Mouse (Mus musculus) midbrain, postnatal 0 days (tissue): Measurements from ENCODE around the gene Dnajb5. TPM values are rescaled to one million over a fixed set of nuclear protein-coding genes. Genes with fewer than 3 reads are reported as not detected.

Experiments
- ATAC-seq: fragments of 200-750 bp; cut with Nextera tagmentation; 2 replicates; pipeline ENCODE4 v1.8.0; 2017; ENCODE audit warnings: moderate number of reproducible peaks, mild to moderate bottlenecking, moderate TSS enrichment, moderate library complexity; ENCODE audit not compliant: low FRiP score
- DNase-seq: peaks from one replicate; pipeline ENCODE4 v3.0.0-alpha.2; 2015; ENCODE audit warnings: low spot score
- H3K27ac ChIP-seq: fragments of 300-500 bp; sonication (generic); 2 replicates; pipeline ENCODE4 v1.5.1; 2014; ENCODE audit warnings: low read depth, mild to moderate bottlenecking, low read length, mixed read lengths
- H3K27me3 ChIP-seq: fragments of 300-500 bp; sonication (generic); 2 replicates; pipeline ENCODE4 v1.6.1; 2014; ENCODE audit warnings: low read length, control low read depth, mixed read lengths; ENCODE audit not compliant: insufficient read depth
- H3K36me3 ChIP-seq: fragments of 300-500 bp; sonication (generic); 2 replicates; pipeline ENCODE4 v1.6.1; 2014; ENCODE audit warnings: low read length, control low read depth, mixed read lengths; ENCODE audit not compliant: insufficient read depth
- H3K4me1 ChIP-seq: fragments of 300-500 bp; sonication (generic); 2 replicates; pipeline ENCODE4 v1.6.1; 2014; ENCODE audit warnings: mild to moderate bottlenecking, control low read depth, antibody characterized with exemption, low read length, mixed read lengths; ENCODE audit not compliant: insufficient read depth
- H3K4me2 ChIP-seq: fragments of 300-500 bp; sonication (generic); 2 replicates; pipeline ENCODE4 v1.6.1; 2014; ENCODE audit warnings: low read depth, mild to moderate bottlenecking, low read length, mixed read lengths; ENCODE audit not compliant: poor library complexity, severe bottlenecking
- H3K4me3 ChIP-seq: fragments of 300-500 bp; sonication (generic); 2 replicates; pipeline ENCODE4 v1.5.1; 2014; ENCODE audit warnings: low read depth, mild to moderate bottlenecking, low read length, moderate library complexity
- H3K9ac ChIP-seq: fragments of 300-500 bp; sonication (generic); replicated peaks from 2 replicates; pipeline ENCODE4 v1.6.1; 2014; ENCODE audit warnings: mild to moderate bottlenecking, low read length, moderate library complexity, mixed read lengths; ENCODE audit not compliant: poor library complexity, severe bottlenecking
- H3K9me3 ChIP-seq: fragments of 300-500 bp; sonication (generic); 2 replicates; pipeline ENCODE4 v1.6.1; 2016; ENCODE audit warnings: low read length, control low read depth
- CTCF ChIP-seq: IDR thresholded peaks from 2 replicates; pipeline ENCODE4 v1.5.1; 2016; ENCODE audit warnings: antibody characterized with exemption, mild to moderate bottlenecking
- WGBS: fragments of 180-500 bp; shearing (Covaris S2); extraction: QIAGEN DNeasy Blood & Tissue Kit; methylation state at CpG from one replicate; pipeline ENCODE4 v1.1.7; 2014; 5-methylcytosine and 5-hydroxymethylcytosine counted together
- polyA plus RNA-seq: library from polyadenylated mRNA; unstranded; fragments of >200 nt; fragmentation: Nextera tagmentation; extraction: Ambion mirVana; gene quantifications from 2 replicates; pipeline ENCODE4 v1.2.1, GENCODE M21; 2015
- total RNA-seq: library from RNA; depleted of rRNA; stranded (reverse); fragments of >200 nt; gene quantifications from 2 replicates; pipeline ENCODE4 v1.2.3, GENCODE M21; 2014

The Dnajb5 gene
- total and polyA plus RNA-seq, 2 experiments from 2014 or later = 37.9 to 109 TPM

DNA sequence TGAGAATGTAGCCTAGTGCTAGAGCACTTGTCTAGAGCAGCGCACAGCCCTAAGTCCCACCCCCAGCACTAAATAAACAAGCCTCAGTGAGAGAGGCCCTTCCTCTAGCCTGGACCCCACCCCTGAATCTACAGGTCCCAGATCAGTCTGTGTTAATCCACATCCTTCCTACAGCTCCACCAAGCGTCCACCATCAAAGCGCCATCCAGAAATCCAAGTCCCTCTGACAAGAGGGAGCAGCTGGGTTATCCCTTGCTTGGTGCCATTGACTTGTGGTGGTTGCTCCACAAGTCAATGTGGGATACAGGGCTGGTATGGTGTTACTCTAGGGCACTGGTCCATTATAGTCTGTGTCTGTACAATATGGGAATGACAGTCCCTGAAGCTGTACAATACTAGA lies 5.6 kb downstream of the Dnajb5 start:
- Histone ChIP-seq H3K9ac (no peak overlapping the region), H3K4me2 (no peak overlapping the region), H3K27me3 (no peaks in the 10 kb centered on the region), H3K9me3 (no peaks in the 10 kb centered on the region), H3K27ac (no peak overlapping the region), H3K4me3 (no peak overlapping the region), H3K4me1 (peaks cover 27% of the 10 kb centered on the region), H3K36me3 (peaks cover 31% of the 10 kb centered on the region)
- TF ChIP-seq CTCF = 0 out of 2 replicates have a peak, but pooled peaks have one; percentile 6
- 91% methylated on average over 3 of the region's 3 CpGs for WGBS
- no peak for DNase-seq
- no peak for ATAC-seq

DNA sequence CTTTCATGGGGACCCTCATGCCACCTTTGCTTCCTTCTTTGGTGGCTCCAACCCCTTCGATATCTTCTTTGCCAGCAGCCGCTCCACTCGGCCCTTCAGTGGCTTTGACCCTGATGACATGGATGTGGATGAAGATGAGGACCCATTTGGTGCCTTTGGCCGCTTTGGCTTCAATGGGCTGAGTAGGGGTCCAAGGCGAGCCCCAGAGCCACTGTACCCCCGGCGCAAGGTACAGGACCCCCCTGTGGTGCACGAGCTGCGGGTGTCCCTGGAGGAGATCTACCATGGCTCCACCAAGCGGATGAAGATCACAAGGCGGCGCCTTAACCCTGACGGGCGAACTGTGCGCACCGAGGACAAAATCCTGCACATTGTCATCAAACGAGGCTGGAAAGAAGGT lies 7.0 kb downstream of the Dnajb5 start:
- Histone ChIP-seq H3K9ac (no peak overlapping the region), H3K4me1 (peaks cover 23% of the 10 kb centered on the region), H3K27ac (no peak overlapping the region), H3K27me3 (no peaks in the 10 kb centered on the region), H3K4me2 (no peak overlapping the region), H3K4me3 (no peak overlapping the region), H3K36me3 (peaks cover 31% of the 10 kb centered on the region), H3K9me3 (no peaks in the 10 kb centered on the region)
- DNase-seq (no peak), ATAC-seq (no peak)
- TF ChIP-seq CTCF = no peak
- 95% methylated on average over 17 of the region's 17 CpGs for WGBS

DNA sequence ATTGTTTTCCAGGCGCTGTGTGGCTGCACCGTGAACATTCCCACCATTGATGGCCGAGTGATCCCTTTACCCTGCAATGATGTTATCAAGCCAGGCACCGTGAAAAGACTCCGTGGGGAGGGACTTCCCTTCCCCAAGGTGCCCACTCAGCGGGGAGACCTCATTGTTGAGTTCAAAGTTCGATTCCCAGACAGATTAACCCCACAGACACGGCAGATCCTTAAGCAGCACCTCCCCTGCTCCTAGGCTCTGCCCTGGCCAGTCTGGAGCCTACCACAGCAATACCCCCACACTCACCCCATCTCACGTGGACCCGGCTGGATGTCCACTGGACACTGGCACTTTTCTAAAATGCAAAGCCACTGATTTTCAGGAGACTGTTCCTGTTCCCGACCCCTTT lies 7.7 kb downstream of the Dnajb5 start:
- no peak overlapping the region for H3K27ac ChIP-seq
- no peaks in the 10 kb centered on the region for H3K27me3 ChIP-seq
- no peak overlapping the region for H3K4me2 ChIP-seq
- DNase-seq (no peak), ATAC-seq (no peak)
- H3K9me3 ChIP-seq = no peaks in the 10 kb centered on the region
- no peak overlapping the region for H3K9ac ChIP-seq
- no peak overlapping the region for H3K4me3 ChIP-seq
- peaks cover 19% of the 10 kb centered on the region for H3K4me1 ChIP-seq
- peaks cover 31% of the 10 kb centered on the region for H3K36me3 ChIP-seq
- 61% methylated on average over 11 of the region's 11 CpGs for WGBS
- no peak for TF ChIP-seq CTCF

DNA sequence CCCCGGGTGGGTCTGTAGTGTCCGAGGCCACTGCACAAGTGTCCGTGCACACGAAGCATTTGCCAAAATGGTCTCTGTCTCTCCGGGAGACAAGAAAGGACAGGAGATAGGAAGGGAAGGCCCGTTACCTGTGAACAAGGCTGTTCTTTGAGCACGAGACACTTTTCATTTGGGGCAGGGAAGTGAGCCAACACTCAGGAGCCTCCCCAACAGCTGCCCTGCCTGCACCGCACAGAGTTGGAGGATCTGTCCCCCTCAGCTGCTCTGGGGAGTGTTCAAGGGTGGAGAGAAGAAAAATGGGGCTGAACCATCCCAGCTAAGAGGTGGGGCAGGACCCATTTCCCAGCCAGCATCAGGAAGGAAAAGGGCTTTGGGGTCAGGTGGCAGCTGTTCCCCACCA lies 8.4 kb downstream of the Dnajb5 start:
- no peak overlapping the region for H3K4me3 ChIP-seq
- ATAC-seq (no peak), DNase-seq (no peak)
- no peaks in the 10 kb centered on the region for H3K27me3 ChIP-seq
- H3K4me2 ChIP-seq = no peak overlapping the region
- no peaks in the 10 kb centered on the region for H3K9me3 ChIP-seq
- peaks cover 13% of the 10 kb centered on the region for H3K4me1 ChIP-seq
- H3K9ac ChIP-seq = no peak overlapping the region
- peaks cover 31% of the 10 kb centered on the region for H3K36me3 ChIP-seq
- no peak for TF ChIP-seq CTCF
- no peak overlapping the region for H3K27ac ChIP-seq
- WGBS = 93% methylated on average over 8 of the region's 8 CpGs

DNA sequence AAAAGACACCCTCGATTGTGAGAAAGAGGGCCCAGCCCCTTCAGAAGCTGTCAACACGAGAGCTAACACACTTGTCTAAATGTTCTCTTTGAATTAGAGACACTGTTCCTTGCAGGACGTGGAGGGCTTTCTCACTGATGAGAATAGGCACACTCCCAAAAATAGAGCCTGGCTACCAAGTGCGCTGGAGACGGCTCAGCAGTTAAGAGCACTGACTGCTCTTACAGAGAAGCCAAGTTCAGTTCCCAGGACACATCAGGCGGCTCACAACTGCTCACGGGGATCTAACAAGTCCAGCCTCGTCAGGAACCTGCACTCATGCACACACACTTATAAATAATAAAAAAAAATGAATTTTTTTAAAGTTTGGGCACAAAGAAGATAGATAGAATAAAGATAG lies 9.3 kb downstream of the Dnajb5 start:
- no peaks in the 10 kb centered on the region for H3K9me3 ChIP-seq
- no peak overlapping the region for H3K4me2 ChIP-seq
- H3K4me1 ChIP-seq = peaks cover 4% of the 10 kb centered on the region; the same call in 1 of the 2 replicates
- WGBS = 64% methylated on average over 8 of the region's 8 CpGs
- H3K4me3 ChIP-seq = no peak overlapping the region
- peaks cover 31% of the 10 kb centered on the region for H3K36me3 ChIP-seq
- no peaks in the 10 kb centered on the region for H3K27me3 ChIP-seq
- no peak overlapping the region for H3K9ac ChIP-seq
- TF ChIP-seq CTCF = no peak
- ATAC-seq = no peak
- H3K27ac ChIP-seq = no peak overlapping the region
- no peak for DNase-seq

DNA sequence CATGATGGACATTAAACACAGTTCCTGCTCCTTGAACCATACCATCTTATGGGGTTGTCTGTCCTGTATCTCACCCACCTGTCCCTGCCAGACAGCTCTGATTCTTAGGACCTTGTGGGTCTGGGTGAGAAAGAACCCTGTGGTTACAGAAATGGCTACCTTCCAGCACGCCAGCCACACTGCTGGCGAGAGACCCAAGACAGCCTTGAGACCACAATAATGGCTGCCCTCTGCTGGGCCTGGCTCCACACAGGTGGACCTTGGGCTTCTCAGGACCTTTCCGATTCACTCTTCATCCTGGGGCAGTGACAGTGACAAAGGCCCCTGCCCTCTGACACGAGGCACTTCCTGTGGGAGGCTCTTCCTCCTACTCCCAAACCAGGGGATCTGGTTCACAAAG lies 9.8 kb downstream of the Dnajb5 start:
- ATAC-seq (no peak), DNase-seq (no peak)
- Histone ChIP-seq H3K4me2 (no peak overlapping the region), H3K4me1 (0 out of 2 replicates have a peak, but pooled peaks cover 2% of the 10 kb centered on the region), H3K9ac (no peak overlapping the region), H3K4me3 (no peak overlapping the region), H3K36me3 (peaks cover 31% of the 10 kb centered on the region), H3K9me3 (no peaks in the 10 kb centered on the region), H3K27ac (no peak overlapping the region), H3K27me3 (no peaks in the 10 kb centered on the region)
- no peak for TF ChIP-seq CTCF
- WGBS = 68% methylated on average over 4 of the region's 4 CpGs
